Mouse (Mus musculus) brain, embryonic 14.5 days (tissue): ENCODE results near the gene Ppp1r12a. TPM values are rescaled to one million over a fixed set of nuclear protein-coding genes. Genes with fewer than 3 reads are reported as not detected.

ENCODE experiments used
- DNase-seq: peaks from one replicate; pipeline ENCODE4 v3.0.0-alpha.2; 2011; ENCODE audit warnings: low read depth
- CTCF ChIP-seq: fragments of 200-500 bp; IDR thresholded peaks from 2 replicates; pipeline ENCODE4 v1.5.1; 2012; ENCODE audit warnings: inconsistent platforms, mild to moderate bottlenecking, moderate library complexity, borderline replicate concordance; ENCODE audit not compliant: insufficient read depth, insufficient read length; ENCODE audit errors: extremely low read depth
- POLR2A ChIP-seq: fragments of 200-500 bp; IDR thresholded peaks from 2 replicates; pipeline ENCODE4 v1.6.1; 2012; ENCODE audit warnings: mild to moderate bottlenecking, inconsistent platforms, borderline replicate concordance; ENCODE audit not compliant: poor library complexity, insufficient read depth, insufficient read length, severe bottlenecking; ENCODE audit errors: extremely low read depth
- polyA plus RNA-seq: library from polyadenylated mRNA; depleted of rRNA; stranded (reverse); fragments of >200 nt; gene quantifications from 2 replicates; pipeline ENCODE4 v1.2.3, GENCODE M21; 2012

The Ppp1r12a gene
- polyA plus RNA-seq, 1 experiment, result 66.0 TPM

DNA sequence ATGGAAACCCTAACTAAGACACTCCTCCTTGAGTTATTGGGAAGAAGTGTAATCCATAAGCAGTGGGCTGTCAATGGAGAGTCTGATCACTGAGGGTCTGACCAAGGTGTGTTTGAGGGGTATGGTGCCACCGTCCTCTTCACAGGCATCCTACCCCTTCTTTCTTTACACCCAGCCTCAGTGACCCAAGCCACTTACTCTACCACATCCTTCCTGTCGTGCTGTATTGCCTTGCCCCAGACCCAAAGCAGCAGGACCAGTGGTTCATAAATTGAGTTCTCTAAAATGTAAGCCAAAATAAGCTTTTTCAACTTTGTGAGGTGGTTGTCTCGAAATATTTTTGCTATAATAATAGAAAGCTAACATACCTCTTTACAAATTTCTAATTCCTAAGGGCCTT is 22.2 kb upstream of the Ppp1r12a start:
- DNase-seq, result no peak
- TF ChIP-seq CTCF (no peak), POLR2A (no peak)

DNA sequence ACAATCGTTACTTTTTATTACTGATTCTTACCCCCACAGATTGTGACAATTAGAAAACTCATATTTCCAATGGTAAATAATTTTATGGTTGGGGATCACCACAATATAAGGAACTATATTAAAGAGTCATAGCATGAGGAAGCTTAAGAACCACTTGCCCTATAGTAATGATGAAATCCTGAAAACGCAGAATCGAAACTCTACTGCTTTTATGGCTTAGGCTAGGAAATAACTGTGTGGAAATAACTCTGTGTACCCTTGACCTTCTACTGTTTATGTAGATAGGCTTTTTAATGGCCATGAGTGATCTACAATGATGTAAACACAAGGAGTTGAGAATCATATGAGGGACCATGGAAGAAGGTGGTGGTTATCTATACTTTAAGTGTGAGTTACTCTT is 21.3 kb upstream of the Ppp1r12a start:
- TF ChIP-seq POLR2A (no peak), CTCF (no peak)

DNA sequence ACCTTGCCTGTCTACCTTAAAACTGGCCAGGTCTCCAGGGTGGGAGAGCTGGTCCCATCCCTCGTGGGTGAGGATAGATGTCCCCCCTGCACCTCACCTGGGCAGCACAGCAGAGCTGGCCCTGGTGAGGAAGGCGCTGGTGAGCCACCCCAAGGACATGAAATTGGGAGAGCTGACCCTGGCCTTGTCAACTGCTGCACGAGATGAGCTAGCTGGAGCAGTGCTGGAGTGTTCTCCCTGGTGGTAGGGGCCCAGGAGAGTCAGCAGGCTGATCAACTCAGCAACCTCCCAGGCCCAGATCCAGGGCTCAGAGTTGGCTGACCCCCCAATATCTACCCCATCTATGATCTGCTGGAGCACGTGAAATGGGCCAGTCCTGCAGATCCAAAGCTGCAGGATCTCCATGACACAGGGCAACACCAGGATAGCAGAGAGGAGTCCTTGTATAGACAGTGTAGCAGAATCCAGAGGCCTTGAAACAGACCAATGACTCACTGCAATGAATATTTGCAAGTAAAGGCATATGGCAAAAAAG is 17.9 kb upstream of the Ppp1r12a start:
- DNase-seq, result no peak
- TF ChIP-seq CTCF, result no peak
- TF ChIP-seq POLR2A, result no peak

More for the DNA sequence above, 21.3 kb upstream of the Ppp1r12a start:
- DNase-seq, result no peak

DNA sequence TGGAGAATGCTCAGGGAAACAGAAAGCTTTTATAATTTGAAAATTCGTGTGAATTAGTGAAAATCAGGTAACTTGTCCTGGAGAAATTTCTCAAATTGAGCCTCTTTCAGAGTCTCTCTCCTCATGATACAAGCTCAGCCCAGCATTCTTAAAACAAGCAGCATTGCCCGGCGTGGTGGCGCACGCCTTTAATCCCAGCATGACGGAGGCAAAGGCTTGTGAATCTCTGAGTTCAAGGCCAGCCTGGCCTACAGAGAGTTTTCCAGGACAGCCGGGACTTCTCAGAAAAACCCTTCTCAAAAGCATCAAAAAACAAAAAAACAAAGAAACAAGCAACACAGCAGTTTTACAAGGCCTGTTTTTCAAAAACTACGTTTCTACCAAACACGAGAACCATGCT is 16.3 kb upstream of the Ppp1r12a start:
- TF ChIP-seq POLR2A (no peak), CTCF (no peak)
- no peak for DNase-seq

DNA sequence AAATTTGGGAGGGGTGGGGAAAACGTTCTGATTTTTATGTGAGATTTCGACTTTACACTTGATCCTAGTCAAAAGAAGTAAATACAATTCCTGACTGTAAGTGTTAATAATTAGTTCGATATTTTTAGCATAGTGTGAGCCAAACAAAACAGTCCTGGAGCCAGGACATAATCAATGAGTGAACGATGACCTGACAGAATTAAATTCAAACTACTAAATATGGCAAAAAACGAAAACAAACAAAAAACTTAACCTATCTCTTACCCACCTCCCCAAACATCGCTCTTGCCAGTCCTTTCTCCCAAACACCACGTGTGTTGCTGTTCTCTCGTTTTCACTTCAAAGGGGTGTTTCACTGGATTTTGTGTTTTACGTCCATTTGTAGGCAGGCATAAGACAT is 15.0 kb upstream of the Ppp1r12a start:
- TF ChIP-seq POLR2A (no peak), CTCF (no peak)
- no peak for DNase-seq

DNA sequence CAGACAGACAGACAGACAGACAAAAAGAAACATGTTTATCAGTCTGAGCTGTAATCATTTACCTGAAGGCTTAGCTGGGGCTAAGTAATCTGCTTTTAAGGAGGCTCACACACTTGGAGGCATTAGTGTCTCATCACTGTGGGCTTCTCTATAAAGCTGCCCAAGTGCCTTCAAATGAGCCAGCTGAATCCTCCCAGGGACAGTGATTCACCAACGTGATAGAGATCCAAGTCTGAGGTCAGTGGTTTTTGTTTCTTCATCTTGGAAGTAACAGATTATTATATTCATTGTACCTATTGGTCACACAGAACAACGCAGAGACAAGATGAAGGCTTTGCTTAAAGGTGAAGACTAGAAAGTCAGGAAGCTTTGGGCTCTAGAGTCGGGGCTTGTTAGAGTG is 8.7 kb upstream of the Ppp1r12a start:
- TF ChIP-seq CTCF, result no peak
- TF ChIP-seq POLR2A, result no peak
- no peak for DNase-seq

DNA sequence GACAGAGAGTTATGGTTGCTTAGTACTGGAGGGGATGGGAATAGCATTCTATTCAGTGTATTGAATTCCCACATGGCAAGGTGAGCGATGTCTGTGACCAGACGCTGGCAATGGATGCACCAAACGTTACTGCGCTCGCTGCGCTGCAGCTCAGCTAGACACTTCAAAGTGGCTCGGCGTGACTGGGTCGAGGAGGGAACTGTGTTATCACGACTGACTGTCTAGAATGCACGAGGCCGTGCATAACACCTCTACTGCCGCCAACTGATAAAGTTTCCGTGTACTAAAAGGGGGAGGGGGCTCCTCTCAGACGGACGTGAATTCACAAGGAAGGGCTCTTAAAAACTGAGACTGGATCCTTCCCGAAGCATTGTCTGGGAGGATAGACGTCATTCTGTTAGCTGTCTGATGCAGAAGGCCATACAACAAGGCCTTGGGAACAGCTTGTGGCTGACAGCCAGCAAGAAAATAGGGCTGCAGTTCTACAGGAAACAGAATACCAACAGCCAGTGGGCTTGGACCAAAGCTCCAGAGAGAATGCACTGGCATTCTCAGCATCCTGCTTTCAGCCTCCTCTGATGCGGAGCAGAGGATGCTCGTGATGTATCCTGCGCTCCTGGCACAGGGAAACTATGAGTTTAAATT is 6.8 kb upstream of the Ppp1r12a start:
- TF ChIP-seq CTCF (no peak), POLR2A (no peak)
- DNase-seq, result peak; percentile 38

DNA sequence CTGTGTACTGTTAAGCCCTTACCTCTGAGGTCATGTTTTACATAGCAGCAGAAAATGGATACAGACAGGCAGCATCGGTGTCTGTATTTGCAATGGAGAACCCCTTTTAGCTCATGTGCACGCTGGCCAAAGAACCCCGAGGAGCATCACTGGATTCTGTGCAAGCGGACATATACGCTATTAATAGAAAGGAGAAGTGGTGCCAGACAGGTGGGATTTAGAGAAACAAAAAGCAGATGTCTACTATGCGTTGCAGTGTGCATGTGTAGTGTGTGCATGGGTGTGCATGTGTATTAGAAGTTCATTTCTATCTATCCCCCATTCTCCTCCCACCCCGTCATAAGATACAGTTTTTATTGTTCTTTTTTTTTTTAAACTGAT is 6.3 kb upstream of the Ppp1r12a start:
- TF ChIP-seq CTCF (no peak), POLR2A (no peak)
- no peak for DNase-seq

DNA sequence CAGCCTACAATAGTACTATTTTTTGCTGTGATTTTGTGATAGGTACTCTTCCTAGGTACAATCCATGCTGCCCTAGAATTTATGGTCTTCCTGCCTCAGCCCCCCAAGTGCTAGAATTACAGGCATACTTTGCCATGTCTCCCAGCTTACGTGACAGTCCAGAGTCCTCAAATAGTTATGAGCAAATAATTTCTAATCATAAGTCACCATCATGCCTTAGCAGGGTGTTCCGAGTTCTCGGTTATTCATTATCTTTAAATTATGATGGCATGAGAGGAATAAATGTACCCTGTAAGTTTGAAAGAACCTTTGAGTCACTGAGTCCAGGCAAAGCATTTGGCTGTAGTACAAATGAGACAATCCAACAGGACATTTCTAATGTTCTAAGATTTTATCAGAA is 5.9 kb upstream of the Ppp1r12a start:
- TF ChIP-seq CTCF, result no peak
- TF ChIP-seq POLR2A, result no peak
- DNase-seq, result no peak

DNA sequence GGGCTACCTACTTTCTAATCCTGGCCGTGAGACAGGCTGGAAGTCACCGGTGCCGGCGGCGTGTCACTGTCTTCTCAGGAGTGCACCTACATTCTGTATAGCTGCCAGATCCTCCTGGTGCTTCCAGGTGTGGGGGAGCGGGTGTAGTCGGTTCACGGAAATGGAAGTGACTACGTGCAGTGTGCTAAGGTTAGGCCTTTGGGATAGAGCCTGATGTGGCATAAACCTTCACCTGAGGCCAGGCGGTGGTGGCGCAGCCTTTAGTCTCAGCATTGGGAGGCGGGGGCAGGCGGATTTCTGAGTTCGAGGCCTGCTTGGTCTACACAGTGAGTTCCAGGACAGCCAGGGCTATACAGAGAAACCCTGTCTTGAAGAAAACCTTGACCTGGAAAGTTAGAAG is 3.0 kb upstream of the Ppp1r12a start:
- no peak for TF ChIP-seq CTCF
- TF ChIP-seq POLR2A, result no peak
- no peak for DNase-seq

DNA sequence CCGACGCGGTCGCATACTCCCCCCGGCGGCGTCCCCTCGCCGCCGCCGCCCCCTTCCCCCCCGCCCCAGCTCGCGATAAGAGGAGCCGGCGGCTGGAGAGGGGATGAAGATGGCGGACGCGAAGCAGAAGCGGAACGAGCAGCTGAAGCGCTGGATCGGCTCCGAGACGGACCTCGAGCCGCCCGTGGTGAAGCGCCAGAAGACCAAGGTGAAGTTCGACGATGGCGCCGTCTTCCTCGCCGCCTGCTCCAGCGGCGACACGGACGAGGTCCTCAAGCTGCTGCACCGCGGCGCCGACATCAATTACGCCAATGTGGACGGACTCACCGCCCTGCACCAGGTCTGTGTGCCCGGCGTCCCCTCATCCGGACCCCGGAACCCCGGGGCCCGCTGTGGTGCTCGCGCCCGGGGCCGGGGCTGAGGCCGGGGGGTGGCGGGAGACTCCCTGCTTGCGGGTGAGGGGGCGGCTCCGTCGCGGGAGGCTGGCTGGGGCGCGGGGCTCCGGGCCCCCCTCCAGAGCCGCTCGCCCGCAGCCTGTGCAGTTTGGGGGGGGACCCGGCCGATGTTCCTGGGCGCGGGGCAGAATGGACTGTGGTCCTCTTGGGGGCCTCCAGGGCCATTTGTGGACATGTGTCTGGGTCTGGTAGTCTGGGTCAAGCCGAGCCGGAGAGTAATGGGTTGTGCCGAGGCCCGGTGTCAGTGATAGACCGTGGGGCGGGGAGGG is 466 bp downstream of the Ppp1r12a start:
- TF ChIP-seq CTCF (no peak), POLR2A (no peak)
- DNase-seq, result no peak

DNA sequence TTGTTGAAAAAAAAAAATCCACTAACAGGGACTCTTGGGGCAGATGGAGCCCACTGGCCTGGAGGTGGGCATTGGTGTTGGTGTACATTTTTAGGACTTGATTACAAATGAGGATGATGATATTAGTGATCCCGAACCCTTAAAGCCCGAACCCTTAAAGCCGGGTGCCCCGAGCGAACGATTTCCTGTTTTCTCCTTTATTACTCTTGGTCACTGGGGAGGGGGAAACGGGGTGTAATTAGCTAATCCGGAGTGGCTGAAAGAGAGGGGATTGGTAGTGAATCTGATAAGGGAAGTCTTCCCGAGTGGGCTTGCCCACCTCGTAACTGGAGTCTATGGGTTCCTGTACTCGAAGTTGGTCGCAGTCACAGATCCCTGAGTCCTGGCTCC is 1.0 kb downstream of the Ppp1r12a start:
- DNase-seq, result peak; percentile 59
- no peak for TF ChIP-seq POLR2A
- TF ChIP-seq CTCF, result no peak
